8 mouse cellular contexts compared by ENCODE assay signal in genomic region chr12:76324679-76325431, GRCm38 (mm10). TPM values are rescaled to one million over a fixed set of nuclear protein-coding genes. Genes with fewer than 3 reads are reported as not detected.
DNase-seq lines count a peak whose midpoint lies in the region; ATAC-seq lines count a peak whose summit lies in the region.

Gene Akap5, plus strand, starts transcription at chr12:76324891.

- H3K9me3 ChIP-seq in forebrain, embryonic 11.5 days (ENCODE audit: control insufficient read depth, low read length) = no peaks in the 10 kb centered on the region

- intact Hi-C loops in heart, postnatal 14 days (cut with DNase I) = no loop called here

- peak within 1 kb of the TSS; percentile 56 for H3K4me3 ChIP-seq in forebrain, embryonic 11.5 days (ENCODE audit: low read depth, low read length)

- no peak within 1 kb of the TSS for H3K27ac ChIP-seq in forebrain, embryonic 11.5 days (ENCODE audit: low read depth, low read length)

- H3K4me2 ChIP-seq in forebrain, embryonic 11.5 days (ENCODE audit: low read depth, low read length, severe bottlenecking) = peak within 1 kb of the TSS; percentile 90

- peak; percentile 99 for ATAC-seq in forebrain, embryonic 11.5 days (replicated peaks; ENCODE audit: low FRiP score)

- no peaks in the 10 kb centered on the region; the same call in 1 of the 2 replicates for H3K4me1 ChIP-seq in forebrain, embryonic 11.5 days (replicated peaks; ENCODE audit: control insufficient read depth, insufficient read depth, low read length)

- H3K36me3 ChIP-seq in forebrain, embryonic 11.5 days (ENCODE audit: control insufficient read depth, insufficient read depth, low read length) = no peaks in the 10 kb centered on the region

- 1% methylated on average over 50 of the region's 53 CpGs for WGBS in forebrain, embryonic 11.5 days

- peak; percentile 70 for DNase-seq in ES-CJ7 (ENCODE audit: low read depth, low spot score)
- peak; percentile 19 to 27 for DNase-seq in adrenal gland, postnatal 4 days (ENCODE audit: low spot score in 2 of 2)
- DNase-seq in forebrain, embryonic 11.5 days (ENCODE audit: low spot score) = peak; percentile 95
- peak; percentile 66 to 68 for DNase-seq in heart, postnatal 14 days
- peak; percentile 63 to 72 for DNase-seq in layer of hippocampus, postnatal 36 days
- DNase-seq in lung, postnatal 36 days = peak; percentile 42
- peak; percentile 60 to 71 for DNase-seq in right cerebral cortex, adult 2 months (ENCODE audit: low spot score in 2 of 2)
- no peak for DNase-seq in MN1 (ENCODE audit: low spot score)

- peak within 1 kb of the TSS; percentile 76 for H3K9ac ChIP-seq in forebrain, embryonic 11.5 days (ENCODE audit: low read length)

- no peaks in the 10 kb centered on the region for H3K27me3 ChIP-seq in forebrain, embryonic 11.5 days (ENCODE audit: control insufficient read depth, insufficient read depth, low read length)

RNA-seq across cellular contexts. Expression of gene Akap5, which starts in this region (rescaled TPM):
- total RNA-seq in adrenal gland, postnatal 4 days (2021) = 1 to 10 TPM; 1.9 to 2.4 TPM
- 3.6 and 5.2 TPM in 2 replicates for polyA plus RNA-seq in forebrain, embryonic 11.5 days (2014; fragmentation: Nextera tagmentation; extraction: Ambion mirVana)
- total RNA-seq in heart, postnatal 14 days (2021) = 1 to 10 TPM; 2.2 to 3.5 TPM
- 10 to 100 TPM; 56.5 to 58.3 TPM for total RNA-seq in layer of hippocampus, postnatal 36 days (2021)

Comparison
In these comparisons a context has a peak if more than half of its experiments do, and no peak if none do; other contexts are left out.
1. RNA of gene Akap5 (total RNA-seq): 56.5 to 58.3 TPM in layer of hippocampus, postnatal 36 days; 2.2 to 3.5 TPM in heart, postnatal 14 days and 1.9 to 2.4 TPM in adrenal gland, postnatal 4 days; every median in the first group is over 10 times any median in the second.